Mouse (Mus musculus) bone marrow, adult 2 months (tissue): ENCODE measurements around the gene Rims1. TPM values are rescaled to one million over a fixed set of nuclear protein-coding genes. Genes with fewer than 3 reads are reported as not detected.

Experiments
- H3K27ac ChIP-seq: fragments of 200-500 bp; 2 replicates; pipeline ENCODE4 v1.5.1; 2012; ENCODE audit warnings: low read depth, mild to moderate bottlenecking, control low read depth, inconsistent platforms, low read length; ENCODE audit not compliant: control insufficient read depth, poor library complexity, insufficient read depth
- H3K4me1 ChIP-seq: fragments of 200-500 bp; 2 replicates; pipeline ENCODE4 v1.6.1; 2011; ENCODE audit warnings: low read length; ENCODE audit not compliant: control insufficient read depth, insufficient read depth
- H3K4me3 ChIP-seq: fragments of 200-500 bp; replicated peaks from 2 replicates; pipeline ENCODE3; 2011; ENCODE audit warnings: mild to moderate bottlenecking, low read depth, low read length, control low read depth; ENCODE audit not compliant: control insufficient read depth
- CTCF ChIP-seq: fragments of 200-500 bp; IDR thresholded peaks from 2 replicates; pipeline ENCODE4 v1.5.1; 2011; ENCODE audit warnings: low read length, control low read depth; ENCODE audit not compliant: control insufficient read depth, insufficient read depth
- POLR2A ChIP-seq: fragments of 200-500 bp; IDR thresholded peaks from 2 replicates; pipeline ENCODE4 v1.6.1; 2011; ENCODE audit warnings: low read depth, mild to moderate bottlenecking, control low read depth, low read length, borderline replicate concordance; ENCODE audit not compliant: control insufficient read depth
- WGBS: fragments of 180-500 bp; shearing (Covaris S2); methylation state at CpG from one replicate; pipeline ENCODE4 v1.1.7; 2018; 5-methylcytosine and 5-hydroxymethylcytosine counted together
- polyA plus RNA-seq: library from polyadenylated mRNA; stranded (reverse); fragments of >200 nt; gene quantifications from 2 replicates; pipeline ENCODE4 v1.2.4, GENCODE M21; 2011; ENCODE audit warnings: low replicate concordance; ENCODE audit not compliant: missing spikeins, insufficient read depth, insufficient read length

Gene Rims1
- polyA plus RNA-seq, 1 experiment = 1.6 TPM

DNA sequence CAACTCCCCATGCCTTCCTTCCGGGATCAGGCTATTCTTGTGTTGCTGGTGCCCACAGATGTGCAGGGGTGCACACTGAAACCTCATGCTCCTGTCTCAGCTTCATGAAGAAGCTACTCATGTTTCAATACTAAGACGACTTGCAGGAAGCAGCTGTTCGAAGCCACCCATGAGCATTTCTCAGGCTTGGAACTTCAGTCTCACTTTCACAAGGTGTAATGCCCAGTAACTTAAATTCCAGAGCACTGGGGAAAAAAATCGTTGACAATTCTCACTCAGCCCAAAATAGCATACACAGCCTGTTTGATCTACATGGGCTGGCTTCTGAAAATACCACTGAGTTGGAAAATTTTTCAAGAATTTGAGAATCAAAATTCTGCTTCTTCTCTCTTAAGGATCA lies 77.6 kb downstream of the Rims1 start:
- no peak overlapping the region for H3K4me3 ChIP-seq
- no peaks in the 10 kb centered on the region for H3K4me1 ChIP-seq
- TF ChIP-seq CTCF (no peak), POLR2A (no peak)
- WGBS = 57% methylated on average over 4 of the region's 4 CpGs
- H3K27ac ChIP-seq = no peak overlapping the region

DNA sequence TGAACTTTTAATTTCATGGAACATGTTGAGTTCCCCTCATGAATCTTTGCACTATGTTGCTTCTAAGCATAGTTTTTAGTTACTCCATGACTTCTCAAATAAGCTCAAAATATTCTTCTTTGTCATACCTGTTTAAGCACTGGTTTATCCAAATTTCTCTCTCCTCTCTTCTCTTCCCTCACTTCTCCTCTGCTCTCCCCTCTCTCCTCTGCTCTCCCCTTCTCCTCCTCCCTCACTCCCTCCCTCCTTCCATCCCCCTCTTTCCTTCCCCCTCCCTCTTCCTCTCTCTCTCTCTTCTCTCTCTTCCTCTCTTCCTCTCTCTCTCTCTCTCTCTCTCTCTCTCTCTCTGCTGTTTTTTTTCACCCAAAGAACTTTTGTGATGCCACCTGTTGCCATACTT lies 84.1 kb downstream of the Rims1 start:
- no peaks in the 10 kb centered on the region for H3K4me1 ChIP-seq
- TF ChIP-seq CTCF = no peak
- TF ChIP-seq POLR2A = no peak
- H3K4me3 ChIP-seq = no peak overlapping the region
- no peak overlapping the region for H3K27ac ChIP-seq

DNA sequence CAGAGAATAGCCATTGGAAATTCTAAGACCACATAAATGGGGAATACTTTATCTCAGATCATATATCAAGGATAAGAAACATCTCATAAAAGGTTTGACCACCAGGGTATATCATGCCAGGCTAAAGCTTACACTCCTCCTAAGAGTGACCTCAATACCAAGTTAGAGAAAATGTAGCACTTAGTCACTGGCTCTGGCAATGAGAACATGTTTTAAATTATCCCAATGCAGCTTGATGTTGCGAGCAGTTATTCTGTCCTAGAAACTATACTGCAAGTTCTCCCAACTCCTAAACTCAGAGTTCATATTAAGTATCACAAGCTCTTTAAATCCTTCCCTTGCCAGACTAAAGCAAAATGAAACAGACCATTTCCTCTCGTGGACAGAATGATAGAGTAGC lies 85.1 kb downstream of the Rims1 start:
- no peak for TF ChIP-seq CTCF
- TF ChIP-seq POLR2A = no peak
- no peak overlapping the region for H3K4me3 ChIP-seq
- H3K27ac ChIP-seq = no peak overlapping the region
- WGBS = 51% methylated on average over 2 of the region's 2 CpGs
- H3K4me1 ChIP-seq = no peaks in the 10 kb centered on the region

DNA sequence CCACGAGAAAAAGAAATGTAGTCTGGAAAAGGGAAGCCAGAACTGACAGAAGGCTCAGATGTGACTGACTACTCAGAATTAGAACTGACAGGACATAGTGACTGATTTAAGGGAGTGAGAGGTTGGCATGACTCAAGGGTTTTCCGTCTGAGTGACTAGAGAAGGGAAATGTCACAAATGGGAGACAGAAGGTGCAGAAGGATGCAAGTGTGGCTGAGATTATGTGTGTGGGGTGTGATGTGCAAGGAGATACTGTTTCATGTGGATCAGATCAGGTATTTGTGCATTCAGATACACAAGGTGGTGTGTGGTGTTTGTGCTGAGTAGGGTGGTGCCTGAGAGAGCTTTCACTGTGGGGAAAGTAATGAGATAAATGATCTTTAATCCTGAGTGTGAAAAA lies 96.3 kb downstream of the Rims1 start:
- WGBS = 15% methylated on average over 2 of the region's 2 CpGs
- no peaks in the 10 kb centered on the region for H3K4me1 ChIP-seq
- TF ChIP-seq CTCF = no peak
- TF ChIP-seq POLR2A = no peak
- H3K4me3 ChIP-seq = no peak overlapping the region
- H3K27ac ChIP-seq = no peak overlapping the region

DNA sequence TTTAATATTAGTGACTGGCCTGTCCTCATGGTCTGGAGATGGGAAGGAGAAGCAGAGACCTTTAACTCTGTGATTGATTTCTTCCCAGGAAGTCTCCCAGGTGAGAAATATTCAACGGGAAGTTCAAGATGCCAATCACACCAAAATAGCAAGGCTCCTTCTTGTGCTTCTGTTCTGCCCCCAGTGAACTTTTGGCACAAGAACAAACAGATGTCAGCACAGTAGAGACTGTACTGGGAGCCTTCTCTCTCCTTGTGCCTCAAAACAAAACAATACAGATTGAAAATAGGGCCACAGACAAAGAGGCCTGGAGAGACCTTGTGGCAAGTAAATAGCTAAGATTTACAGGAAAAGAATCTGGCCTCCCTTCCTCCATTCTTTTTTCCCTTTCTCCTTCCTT lies 110.7 kb downstream of the Rims1 start:
- no peak overlapping the region for H3K27ac ChIP-seq
- TF ChIP-seq POLR2A = no peak
- TF ChIP-seq CTCF = no peak
- no peak overlapping the region for H3K4me3 ChIP-seq
- WGBS = 61% methylated on average over 1 of the region's 1 CpGs
- H3K4me1 ChIP-seq = no peaks in the 10 kb centered on the region

DNA sequence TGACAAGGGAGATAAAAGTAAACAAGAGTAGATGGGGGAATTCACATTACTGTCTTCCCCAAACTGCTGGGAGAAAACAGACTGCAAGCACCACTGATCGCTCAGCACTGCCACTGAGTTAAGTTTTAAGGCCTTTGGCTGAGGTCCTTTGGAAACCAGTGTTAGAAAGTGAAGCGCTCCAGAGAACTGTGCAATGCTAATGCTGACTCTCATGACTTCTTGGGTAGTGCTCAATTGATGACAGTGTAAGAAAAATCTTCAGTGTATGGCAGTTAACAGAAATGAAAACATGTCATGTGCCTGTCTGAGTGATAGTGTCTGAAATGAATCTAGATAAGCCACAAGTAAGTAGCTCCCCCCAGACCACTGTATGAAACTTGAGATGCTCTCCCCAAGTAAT lies 111.3 kb downstream of the Rims1 start:
- no peak overlapping the region for H3K27ac ChIP-seq
- H3K4me1 ChIP-seq = no peaks in the 10 kb centered on the region
- TF ChIP-seq POLR2A (no peak), CTCF (no peak)
- 74% methylated on average over 2 of the region's 2 CpGs for WGBS
- no peak overlapping the region for H3K4me3 ChIP-seq

DNA sequence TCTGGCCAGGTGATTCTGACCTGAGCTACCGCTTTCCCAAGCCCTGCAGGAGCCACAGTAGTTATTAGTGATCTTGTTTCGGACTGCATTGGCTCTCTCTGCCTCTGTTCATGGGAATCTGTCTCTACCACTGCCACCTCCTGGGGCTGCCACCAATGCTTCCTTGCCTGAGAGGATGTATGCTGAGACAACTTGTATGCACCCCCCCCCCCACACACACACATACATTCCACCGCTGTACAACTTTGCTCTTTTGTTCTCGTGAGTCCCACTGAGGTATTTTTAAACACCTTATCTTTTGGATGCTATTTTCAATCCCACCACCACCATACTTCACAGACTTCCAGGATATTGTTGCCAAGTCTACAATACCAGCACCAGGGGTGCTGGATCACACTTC lies 122.3 kb downstream of the Rims1 start:
- no peak overlapping the region for H3K27ac ChIP-seq
- 79% methylated on average over 4 of the region's 4 CpGs for WGBS
- no peak for TF ChIP-seq POLR2A
- TF ChIP-seq CTCF = no peak

DNA sequence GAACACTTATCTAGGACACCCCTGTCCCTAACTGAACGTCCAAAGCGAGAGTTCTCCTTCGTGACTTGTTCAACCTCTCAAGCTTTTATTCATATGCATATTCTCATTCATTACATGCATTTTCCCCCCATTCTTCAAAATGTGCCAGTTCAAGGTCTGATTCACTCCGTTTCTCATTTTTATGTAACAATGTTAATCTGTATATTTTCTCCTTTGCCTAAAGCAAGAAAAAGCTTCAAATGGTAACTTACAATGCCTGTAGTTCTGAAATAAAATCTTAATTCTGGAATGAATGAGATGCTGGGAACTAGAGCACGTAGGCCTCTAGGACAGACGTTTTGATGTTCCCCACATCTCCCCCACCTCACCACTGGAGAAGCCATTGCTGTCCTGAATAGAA lies 141.6 kb downstream of the Rims1 start:
- Histone ChIP-seq H3K4me1 (no peaks in the 10 kb centered on the region), H3K27ac (no peak overlapping the region), H3K4me3 (no peak overlapping the region)
- no peak for TF ChIP-seq CTCF
- no peak for TF ChIP-seq POLR2A
- whole genome bisulfite sequencing = 76% methylated on average over 6 of the region's 6 CpGs

More for the DNA sequence above, 122.3 kb downstream of the Rims1 start:
- Histone ChIP-seq H3K4me3 (no peak overlapping the region), H3K4me1 (no peaks in the 10 kb centered on the region)

DNA sequence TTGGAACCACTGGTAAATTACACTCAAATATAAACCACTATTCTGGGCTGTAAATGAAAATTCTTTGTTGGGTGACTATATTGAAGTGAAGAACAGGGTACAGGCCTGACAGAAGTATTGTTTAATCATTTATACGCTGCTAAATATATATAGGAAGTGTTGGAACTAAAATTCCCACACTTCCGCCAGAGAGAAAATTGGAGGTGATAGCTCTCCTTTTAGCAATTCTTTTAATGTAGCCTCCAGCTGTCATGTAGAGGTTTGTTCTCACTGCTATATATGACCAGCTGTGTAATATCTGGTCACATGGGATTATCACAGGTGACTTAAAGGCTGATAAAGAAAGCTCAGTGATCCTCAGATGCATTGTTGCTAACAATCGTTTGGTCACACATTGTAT lies 144.0 kb downstream of the Rims1 start:
- Histone ChIP-seq H3K27ac (no peak overlapping the region), H3K4me3 (no peak overlapping the region), H3K4me1 (no peaks in the 10 kb centered on the region)
- no peak for TF ChIP-seq CTCF
- no peak for TF ChIP-seq POLR2A
- 75% methylated on average over 3 of the region's 3 CpGs for WGBS

DNA sequence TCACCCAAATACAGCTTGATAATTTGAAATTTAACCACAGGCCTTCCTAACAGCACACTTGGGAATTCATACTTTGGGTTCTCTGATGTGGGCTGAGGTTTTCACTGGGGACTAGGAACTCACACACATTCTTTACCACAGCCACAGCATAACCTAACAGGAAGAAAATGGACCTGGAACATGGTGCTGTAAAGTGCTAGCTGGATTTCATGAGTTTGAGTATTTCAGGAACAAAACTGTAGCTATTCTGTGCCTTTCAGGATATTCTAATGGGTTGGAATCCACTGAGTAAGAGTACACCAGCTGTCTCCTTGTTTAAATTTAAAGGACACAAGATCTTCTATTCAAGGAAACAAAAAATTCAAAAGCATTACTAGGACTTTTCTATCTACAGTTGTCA lies 149.8 kb downstream of the Rims1 start:
- Histone ChIP-seq H3K4me3 (no peak overlapping the region), H3K27ac (no peak overlapping the region), H3K4me1 (no peaks in the 10 kb centered on the region)
- no peak for TF ChIP-seq CTCF
- no peak for TF ChIP-seq POLR2A
